Mouse (Mus musculus): ENCODE data around the gene Glb1.

DNA sequence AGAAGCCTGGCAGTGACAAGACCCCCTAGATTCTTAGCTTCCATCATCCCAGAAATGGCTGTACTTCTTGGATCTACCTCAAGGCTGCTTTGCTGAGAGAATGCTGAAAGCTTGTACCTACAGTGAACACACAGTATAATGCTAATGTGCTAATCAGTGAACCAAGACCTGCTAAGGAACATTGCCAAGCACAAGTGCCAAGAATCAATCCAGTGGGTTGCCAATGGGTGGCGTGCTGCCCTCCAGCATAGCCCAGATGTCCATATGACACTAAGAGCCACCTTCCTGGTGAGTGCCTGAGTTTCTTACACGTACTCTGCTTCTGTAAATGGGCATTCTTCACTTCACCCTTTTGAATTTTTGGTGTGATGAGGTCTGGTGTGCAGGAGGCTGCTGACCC, 6.8 kb downstream of the Glb1 start:
- TF ChIP-seq CTCF (IDR thresholded peaks at IDR 0.05) (no peak), POLR2A (IDR thresholded peaks at IDR 0.05; ENCODE audit: insufficient read depth, low read depth, low read length) (no peak), EP300 (IDR thresholded peaks at IDR 0.05; ENCODE audit: insufficient read depth, low read depth, low read length) (no peak)

Measured in heart, adult 2 months (tissue).